Mouse (Mus musculus): Measurements from ENCODE around the gene Nol9. TPM values are rescaled to one million over a fixed set of nuclear protein-coding genes. Genes with fewer than 3 reads are reported as not detected.
"Not testable (repeated sequence)": the region's sequence is repeated elsewhere in the genome, so short reads cannot be mapped to it uniquely, and the experiment has no call there.

Gene Nol9
- polyA plus RNA-seq, 1 experiment = 29.2 TPM

DNA sequence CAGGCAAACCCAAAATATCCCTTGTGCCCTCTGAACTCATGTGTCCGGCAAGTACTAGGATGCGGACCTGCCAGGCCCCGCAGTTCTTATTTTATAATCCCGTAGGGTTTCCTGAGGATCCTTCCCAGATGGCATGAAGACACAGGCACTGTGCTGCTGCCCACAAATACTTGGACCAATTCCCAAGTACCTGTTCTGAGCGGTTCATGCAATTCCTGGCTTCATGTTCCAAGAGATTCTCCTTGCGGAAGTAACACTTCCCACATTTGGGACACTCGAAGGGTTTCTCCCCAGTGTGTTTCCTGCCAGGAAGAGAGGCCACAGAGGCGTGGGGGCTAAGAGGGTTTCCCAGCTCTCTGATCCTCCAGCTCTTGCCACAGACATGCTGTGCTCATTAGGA lies 16.6 kb upstream of the Nol9 start:
- no peak overlapping the region for H3K27ac ChIP-seq (ENCODE audit: insufficient read depth, low read length)
- H3K4me3 ChIP-seq (ENCODE audit: insufficient read depth, low read length) = no peak overlapping the region
- TF ChIP-seq POLR2A (IDR thresholded peaks at IDR 0.05; ENCODE audit: low read depth, low read length) (no peak), CTCF (IDR thresholded peaks at IDR 0.05; ENCODE audit: borderline replicate concordance, insufficient read depth, low read length) (no peak)
- H3K4me1 ChIP-seq (ENCODE audit: control insufficient read depth, insufficient read depth, low read length) = peaks cover 6% of the 10 kb centered on the region

DNA sequence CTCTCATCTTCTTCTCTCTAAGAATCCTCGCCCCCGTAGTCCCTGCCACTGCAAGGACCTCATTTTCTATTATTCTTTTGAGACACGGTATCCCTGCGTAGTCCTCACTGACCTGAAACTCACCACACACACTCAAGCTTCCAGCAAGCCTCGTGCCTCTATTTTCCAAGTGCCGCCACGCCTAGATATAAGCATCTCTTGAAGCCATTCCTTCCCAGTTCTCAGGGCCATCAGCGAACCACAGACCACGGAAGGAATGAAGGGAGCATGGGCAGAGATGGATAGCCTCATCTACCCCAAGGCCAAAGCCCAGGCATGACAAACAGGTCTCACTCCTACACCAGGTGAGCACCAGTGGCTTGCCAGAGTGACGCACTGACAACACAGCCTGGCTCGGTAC lies 14.6 kb upstream of the Nol9 start:
- H3K4me3 ChIP-seq (ENCODE audit: insufficient read depth, low read length) = no peak overlapping the region
- TF ChIP-seq POLR2A (IDR thresholded peaks at IDR 0.05; ENCODE audit: low read depth, low read length) (no peak), CTCF (IDR thresholded peaks at IDR 0.05; ENCODE audit: borderline replicate concordance, insufficient read depth, low read length) (no peak)
- peaks cover 3% of the 10 kb centered on the region; the same call in 1 of the 2 replicates for H3K4me1 ChIP-seq (ENCODE audit: control insufficient read depth, insufficient read depth, low read length)
- no peak overlapping the region for H3K27ac ChIP-seq (ENCODE audit: insufficient read depth, low read length)

DNA sequence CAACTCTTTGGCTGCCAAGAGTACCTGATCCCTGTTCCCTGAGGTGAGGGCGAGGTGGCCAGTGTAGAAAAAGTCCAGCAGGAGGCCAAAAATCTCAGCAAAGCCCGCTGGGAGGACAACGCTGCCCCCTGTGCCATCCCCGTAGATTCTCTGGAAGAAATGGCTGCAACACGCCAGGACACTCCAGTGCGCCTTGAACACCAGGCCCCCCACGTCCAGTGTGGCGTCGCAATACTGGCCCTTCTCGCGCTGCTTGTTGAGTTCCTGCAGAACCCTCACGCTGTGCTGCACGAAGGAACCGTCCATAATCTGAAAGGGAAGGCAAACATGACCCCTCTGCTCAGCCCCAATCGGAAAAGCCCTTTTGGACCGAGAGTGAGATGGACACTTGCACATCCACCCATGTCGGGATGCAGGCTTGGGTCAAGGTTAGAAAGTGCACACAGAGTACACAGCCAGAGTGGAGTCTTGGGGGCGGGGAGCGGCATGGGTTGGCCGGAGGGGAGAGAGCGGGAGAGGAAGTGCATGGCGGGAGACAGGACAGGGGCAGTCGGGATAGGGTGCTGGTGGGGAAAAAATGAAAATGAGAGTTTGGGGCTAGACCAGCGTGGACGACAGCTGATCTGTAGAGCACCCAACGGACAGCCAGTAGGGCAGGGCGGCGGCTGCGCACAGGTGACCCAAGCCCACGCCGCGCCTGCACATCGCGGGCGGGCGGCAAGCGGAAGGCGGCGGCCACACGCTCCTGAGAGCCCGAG lies 12.2 kb upstream of the Nol9 start:
- Histone ChIP-seq H3K27ac (ENCODE audit: insufficient read depth, low read length) (no peak overlapping the region), H3K4me3 (ENCODE audit: insufficient read depth, low read length) (peak overlapping the region; percentile 90), H3K4me1 (ENCODE audit: control insufficient read depth, insufficient read depth, low read length) (peaks cover 3% of the 10 kb centered on the region; the same call in 1 of the 2 replicates)
- TF ChIP-seq CTCF (IDR thresholded peaks at IDR 0.05; ENCODE audit: borderline replicate concordance, insufficient read depth, low read length) = no peak
- TF ChIP-seq POLR2A (IDR thresholded peaks at IDR 0.05; ENCODE audit: low read depth, low read length) = no peak

DNA sequence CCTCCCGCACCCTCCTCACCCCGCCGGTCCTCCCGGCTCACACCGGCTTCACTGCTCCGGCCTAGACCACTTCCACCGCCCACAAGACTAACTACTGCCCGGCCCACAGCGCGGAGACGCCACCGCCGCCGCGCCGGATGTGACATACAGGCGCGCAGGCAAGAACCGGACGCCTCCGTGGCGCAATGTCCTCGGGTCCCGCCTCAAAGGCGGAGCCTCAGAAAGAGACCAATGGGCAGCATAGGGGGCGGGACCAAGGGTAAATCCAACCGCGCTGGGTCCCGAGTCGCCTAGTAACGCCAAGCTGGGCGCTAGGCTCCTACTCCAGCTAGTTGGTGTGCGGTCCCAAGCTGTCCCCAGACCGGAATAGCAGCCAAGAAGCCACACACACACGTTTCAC lies 11.6 kb upstream of the Nol9 start, which contains the start of gene Zbtb48:
Gene Zbtb48, minus strand, starts transcription at position 148 of the 400 bp plus-strand sequence.
- peak within 1 kb of the TSS; percentile 90 for H3K4me3 ChIP-seq (ENCODE audit: insufficient read depth, low read length)
- TF ChIP-seq CTCF (IDR thresholded peaks at IDR 0.05; ENCODE audit: borderline replicate concordance, insufficient read depth, low read length) (no peak), POLR2A (IDR thresholded peaks at IDR 0.05; ENCODE audit: low read depth, low read length) (peak; percentile 90)
- H3K27ac ChIP-seq (ENCODE audit: insufficient read depth, low read length) = no peak within 1 kb of the TSS
- peaks cover 3% of the 10 kb centered on the region; the same call in 1 of the 2 replicates for H3K4me1 ChIP-seq (ENCODE audit: control insufficient read depth, insufficient read depth, low read length)

DNA sequence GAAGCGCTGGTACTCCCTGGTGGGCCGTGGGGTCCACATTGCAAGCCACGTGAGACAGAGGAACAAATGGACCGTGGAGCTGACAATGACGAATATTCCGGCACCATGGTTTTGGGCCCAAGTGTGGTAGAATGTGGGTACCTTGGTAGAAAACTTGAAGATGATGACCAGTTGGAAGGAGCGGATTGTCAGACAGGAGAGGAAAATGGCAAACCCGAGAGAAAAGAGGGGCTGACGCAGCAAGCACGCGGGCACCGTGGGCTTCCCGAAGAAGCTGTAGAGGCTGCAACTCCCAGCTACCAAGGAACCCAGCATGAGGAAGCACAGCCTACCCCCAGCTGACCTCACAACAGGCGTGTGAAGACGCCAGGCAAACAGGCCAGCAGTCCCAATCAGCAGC lies 10.7 kb upstream of the Nol9 start:
- Histone ChIP-seq H3K4me1 (ENCODE audit: control insufficient read depth, insufficient read depth, low read length) (peaks cover 3% of the 10 kb centered on the region; the same call in 1 of the 2 replicates), H3K4me3 (ENCODE audit: insufficient read depth, low read length) (no peak overlapping the region), H3K27ac (ENCODE audit: insufficient read depth, low read length) (no peak overlapping the region)
- TF ChIP-seq POLR2A (IDR thresholded peaks at IDR 0.05; ENCODE audit: low read depth, low read length) (no peak), CTCF (IDR thresholded peaks at IDR 0.05; ENCODE audit: borderline replicate concordance, insufficient read depth, low read length) (no peak)

DNA sequence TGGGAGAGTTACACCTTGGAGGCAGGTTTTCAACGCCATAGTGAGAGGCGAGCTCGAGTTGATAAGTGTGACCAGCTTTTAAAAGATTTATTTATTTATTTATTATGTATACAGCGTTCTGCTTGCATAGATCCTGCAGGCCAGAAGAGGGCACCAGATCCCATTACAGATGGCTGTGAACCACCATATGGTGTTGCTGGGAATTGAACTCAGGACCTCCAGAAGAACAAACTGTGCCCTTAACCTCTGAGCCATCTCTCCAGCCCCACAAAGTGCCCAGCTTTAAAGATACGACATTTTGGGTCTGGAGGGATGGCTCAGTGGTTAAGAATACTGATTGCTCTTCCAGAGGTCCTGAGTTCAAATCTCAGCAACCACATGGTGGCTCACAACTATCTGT lies 10.0 kb upstream of the Nol9 start:
- TF ChIP-seq CTCF (IDR thresholded peaks at IDR 0.05; ENCODE audit: borderline replicate concordance, insufficient read depth, low read length) (no peak), POLR2A (IDR thresholded peaks at IDR 0.05; ENCODE audit: low read depth, low read length) (no peak)
- Histone ChIP-seq H3K4me1 (ENCODE audit: control insufficient read depth, insufficient read depth, low read length) (peaks cover 3% of the 10 kb centered on the region; the same call in 1 of the 2 replicates), H3K27ac (ENCODE audit: insufficient read depth, low read length) (no peak overlapping the region), H3K4me3 (ENCODE audit: insufficient read depth, low read length) (no peak overlapping the region)

DNA sequence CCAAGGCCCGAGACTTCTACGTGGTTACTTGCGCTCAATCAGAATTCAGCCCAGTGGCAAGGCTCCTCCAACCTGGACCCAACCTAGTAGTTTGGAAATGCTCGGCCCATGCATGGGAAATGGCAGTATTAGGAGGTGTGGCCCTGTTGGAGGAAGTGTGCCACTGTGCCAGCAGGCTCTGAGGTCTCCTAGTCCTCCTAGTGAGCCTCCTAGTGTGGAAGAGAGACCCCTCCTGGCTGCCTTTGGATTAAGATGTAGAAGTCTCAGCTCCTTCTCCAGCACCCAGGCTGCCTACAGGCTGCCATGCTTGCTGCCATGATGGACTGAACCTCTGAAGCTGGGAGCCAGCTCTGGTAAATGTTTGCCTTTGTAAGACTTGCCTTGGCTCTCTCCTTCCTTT lies 9.1 kb upstream of the Nol9 start:
- H3K4me3 ChIP-seq (ENCODE audit: insufficient read depth, low read length) = no peak overlapping the region
- no peaks in the 10 kb centered on the region; the same call in 1 of the 2 replicates for H3K4me1 ChIP-seq (ENCODE audit: control insufficient read depth, insufficient read depth, low read length)
- H3K27ac ChIP-seq (ENCODE audit: insufficient read depth, low read length) = no peak overlapping the region
- no peak for TF ChIP-seq CTCF (IDR thresholded peaks at IDR 0.05; ENCODE audit: borderline replicate concordance, insufficient read depth, low read length)
- TF ChIP-seq POLR2A (IDR thresholded peaks at IDR 0.05; ENCODE audit: low read depth, low read length) = no peak

DNA sequence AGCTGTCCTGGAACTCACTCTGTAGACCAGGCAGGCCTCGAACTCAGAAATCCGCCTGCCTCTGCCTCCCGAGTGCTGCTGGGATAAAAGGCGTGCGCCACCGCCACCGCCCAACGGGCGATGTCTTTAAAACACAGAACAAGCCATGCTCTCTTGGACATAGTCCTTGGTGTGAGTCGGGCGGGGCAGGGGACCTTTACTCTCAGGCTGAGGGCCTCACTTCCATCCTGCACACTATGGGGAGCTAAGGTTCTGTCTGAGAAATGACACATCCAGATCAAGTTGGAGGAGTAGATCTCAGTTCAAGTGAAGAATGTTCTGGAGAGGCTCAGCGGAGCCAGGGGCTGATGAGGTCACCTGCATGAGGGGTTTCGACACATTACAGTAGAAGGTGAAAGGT lies 6.2 kb upstream of the Nol9 start:
- Histone ChIP-seq H3K27ac (ENCODE audit: insufficient read depth, low read length) (no peak overlapping the region), H3K4me3 (ENCODE audit: insufficient read depth, low read length) (no peak overlapping the region), H3K4me1 (ENCODE audit: control insufficient read depth, insufficient read depth, low read length) (no peaks in the 10 kb centered on the region)
- TF ChIP-seq CTCF (IDR thresholded peaks at IDR 0.05; ENCODE audit: borderline replicate concordance, insufficient read depth, low read length) (no peak), POLR2A (IDR thresholded peaks at IDR 0.05; ENCODE audit: low read depth, low read length) (no peak)

DNA sequence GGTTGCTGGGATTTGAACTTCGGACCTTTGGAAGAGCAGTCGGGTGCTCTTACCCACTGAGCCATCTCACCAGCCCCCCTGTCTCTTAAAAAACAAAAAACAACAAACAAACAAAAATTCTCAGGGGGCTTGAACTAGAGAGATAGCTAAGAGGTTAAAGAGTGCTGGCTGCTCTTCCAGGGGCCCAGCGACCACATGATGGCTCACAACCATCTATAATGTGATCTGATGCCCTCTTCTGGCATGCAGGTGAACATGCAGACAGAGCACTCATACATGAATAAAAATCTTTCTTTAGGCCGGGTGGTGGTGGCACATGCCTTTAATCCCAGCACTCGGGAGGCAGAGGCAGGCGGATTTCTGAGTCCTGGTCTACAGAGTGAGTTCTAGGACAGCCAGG lies 2.7 kb upstream of the Nol9 start:
- H3K27ac ChIP-seq (ENCODE audit: insufficient read depth, low read length); H3K4me3 ChIP-seq (ENCODE audit: insufficient read depth, low read length); H3K4me1 ChIP-seq (ENCODE audit: control insufficient read depth, insufficient read depth, low read length): not testable (repeated sequence)

DNA sequence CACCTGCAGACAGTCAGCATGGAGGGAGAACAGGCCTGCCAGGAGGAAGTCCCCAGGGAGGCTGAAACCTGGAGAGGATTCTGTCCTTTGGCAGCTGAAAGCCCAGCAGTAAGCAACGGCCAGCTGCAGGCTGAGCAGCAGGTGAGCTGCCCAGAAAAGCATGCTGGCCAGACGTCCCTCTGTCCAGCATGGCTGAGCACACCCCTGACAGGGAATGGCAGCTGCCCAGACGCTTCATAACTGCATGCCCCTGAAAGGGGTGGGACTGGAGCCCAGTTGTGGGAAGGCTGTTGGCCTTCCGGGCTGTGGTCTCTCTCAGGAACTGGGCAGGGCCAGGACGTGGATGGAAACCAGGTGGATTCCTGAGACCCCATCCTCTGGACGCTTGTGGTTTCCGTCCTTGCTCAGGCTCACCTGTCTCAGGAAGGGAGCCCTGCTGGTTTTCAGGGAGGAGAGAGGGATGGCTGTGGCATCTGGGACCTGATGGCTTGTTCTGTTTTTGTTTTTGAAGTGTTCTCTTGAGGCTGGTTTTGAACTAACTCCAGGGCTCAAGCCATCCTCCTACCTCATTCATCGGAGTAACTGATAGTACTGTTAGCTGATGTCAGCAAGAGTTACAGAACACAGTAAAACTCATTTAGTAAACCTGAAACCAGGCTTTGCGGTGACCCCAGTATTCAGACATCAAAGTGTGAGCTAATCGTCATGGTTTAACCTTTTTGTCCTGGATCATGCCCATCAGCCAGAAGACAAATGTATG lies 716 bp upstream of the Nol9 start, which contains the start of gene Tas1r1:
Gene Tas1r1, minus strand, starts transcription at position 344 of the 760 bp plus-strand sequence.
- TF ChIP-seq CTCF (IDR thresholded peaks at IDR 0.05; ENCODE audit: borderline replicate concordance, insufficient read depth, low read length) = no peak
- no peak for TF ChIP-seq POLR2A (IDR thresholded peaks at IDR 0.05; ENCODE audit: low read depth, low read length)
- no peak within 1 kb of the TSS for H3K27ac ChIP-seq (ENCODE audit: insufficient read depth, low read length)
- H3K4me3 ChIP-seq (ENCODE audit: insufficient read depth, low read length) = peak within 1 kb of the TSS; percentile 69
- H3K4me1 ChIP-seq (ENCODE audit: control insufficient read depth, insufficient read depth, low read length) = 0 out of 2 replicates have a peak, but pooled peaks cover 3% of the 10 kb centered on the region

Measured in embryonic fibroblast, embryonic 13.5 days (primary cell).